Mouse (Mus musculus) testis, adult 2 months (tissue): ENCODE measurements around the gene Fbxo48.

Experiments
- CTCF ChIP-seq: fragments of 200-500 bp; IDR thresholded peaks from 2 replicates; pipeline ENCODE4 v1.5.1; 2012; ENCODE audit warnings: low read depth, mild to moderate bottlenecking, inconsistent platforms, low read length, moderate library complexity; ENCODE audit not compliant: control insufficient read depth, insufficient read depth, insufficient replicate concordance
- POLR2A ChIP-seq: fragments of 200-500 bp; IDR thresholded peaks from 2 replicates; pipeline ENCODE4 v1.6.1; 2012; ENCODE audit warnings: low read depth, mild to moderate bottlenecking, inconsistent platforms, low read length, moderate library complexity; ENCODE audit not compliant: control insufficient read depth

- TF ChIP-seq POLR2A (no peak), CTCF (no peak)
Observed at GRCm38 (mm10) chr11:16976937-16977336, 25.8 kb downstream of the Fbxo48 start.
